Mouse (Mus musculus) E14TG2a.4 (cell line): Measurements from ENCODE around the gene Det1.

Experiments
- H3K27me3 ChIP-seq: 2 replicates; pipeline ENCODE4 v1.6.1; 2014; ENCODE audit warnings: low read length, control low read depth; ENCODE audit not compliant: insufficient read depth
- H3K36me3 ChIP-seq: 2 replicates; pipeline ENCODE4 v1.6.1; 2014; ENCODE audit warnings: low read length, control low read depth; ENCODE audit not compliant: insufficient read depth
- H3K4me1 ChIP-seq: replicated peaks from 2 replicates; pipeline ENCODE4 v1.6.1; 2014; ENCODE audit warnings: low read depth, low read length, control low read depth
- H3K4me3 ChIP-seq: replicated peaks from 2 replicates; pipeline ENCODE4 v1.5.1; 2014; ENCODE audit warnings: mild to moderate bottlenecking, low read length
- H3K9me3 ChIP-seq: 2 replicates; pipeline ENCODE4 v1.6.1; 2014; ENCODE audit warnings: low read length, control low read depth
- CTCF ChIP-seq: conservative IDR thresholded peaks from 2 replicates; pipeline ENCODE4 v1.5.1; 2014; ENCODE audit warnings: low read length
- NANOG ChIP-seq: IDR thresholded peaks from 2 replicates; pipeline ENCODE4 v1.6.1; 2014; ENCODE audit warnings: borderline replicate concordance, low read length, mixed read lengths
- POU5F1 ChIP-seq: IDR thresholded peaks from 2 replicates; pipeline ENCODE4 v1.6.1; 2014; ENCODE audit warnings: low read length, borderline replicate concordance

Gene Det1

DNA sequence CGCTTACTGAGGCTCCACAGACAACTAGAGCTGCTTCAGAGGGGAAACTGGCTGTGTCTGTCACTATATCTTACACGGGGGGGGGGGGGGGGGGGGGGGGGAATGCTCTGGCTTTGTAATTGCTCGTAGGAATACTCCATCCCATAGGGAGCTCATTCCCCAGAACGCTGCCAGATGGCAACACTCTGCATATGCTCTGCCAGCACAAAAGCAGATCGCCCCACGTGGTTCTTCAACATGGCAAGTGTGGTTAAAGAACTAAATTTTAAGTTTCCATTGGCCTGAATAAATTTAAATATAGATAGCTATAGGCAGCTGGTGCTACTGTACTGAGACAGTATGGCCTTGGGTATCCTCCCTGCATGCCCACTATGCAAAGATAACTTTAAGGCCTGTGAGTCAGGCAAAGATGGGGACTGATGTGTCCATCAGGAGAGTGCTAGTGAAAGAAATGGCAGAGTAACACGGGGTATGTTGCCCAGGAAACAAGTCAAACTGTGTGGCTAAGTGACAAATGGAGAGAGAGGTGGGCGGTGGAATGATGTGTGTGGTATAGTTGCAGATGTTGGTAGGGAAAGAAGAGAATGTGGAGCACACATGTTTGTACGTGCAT, 49.1 kb downstream of the Det1 start:
- H3K27me3 ChIP-seq: peaks cover 16% of the 10 kb centered on the region
- H3K4me3 ChIP-seq: no peak overlapping the region
- TF ChIP-seq CTCF: no peak
- TF ChIP-seq NANOG: no peak
- TF ChIP-seq POU5F1: no peak
- peaks cover 25% of the 10 kb centered on the region for H3K4me1 ChIP-seq
- peaks cover 13% of the 10 kb centered on the region for H3K36me3 ChIP-seq
- no peaks in the 10 kb centered on the region for H3K9me3 ChIP-seq

DNA sequence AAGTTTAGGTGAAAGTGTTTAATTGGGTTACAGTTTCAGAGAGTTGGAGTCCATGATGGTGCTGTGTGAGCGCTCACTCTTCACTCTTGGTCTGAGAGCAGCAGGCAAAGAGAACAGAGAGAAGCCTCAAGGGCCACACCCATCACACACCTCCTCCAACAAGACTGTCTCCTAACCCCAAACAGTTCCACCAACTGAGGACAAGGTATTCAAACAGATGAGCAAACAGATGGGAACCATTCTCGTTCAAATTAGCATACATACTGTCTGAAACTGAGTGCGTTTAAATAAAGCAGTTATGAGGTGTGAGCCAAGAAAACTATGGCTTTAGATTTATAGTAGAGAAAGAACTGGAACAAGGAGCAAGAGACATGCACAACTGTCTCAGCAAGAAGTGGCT, 50.4 kb downstream of the Det1 start:
- H3K4me3 ChIP-seq: no peak overlapping the region
- peaks cover 16% of the 10 kb centered on the region for H3K27me3 ChIP-seq
- no peaks in the 10 kb centered on the region for H3K9me3 ChIP-seq
- peaks cover 31% of the 10 kb centered on the region for H3K4me1 ChIP-seq
- H3K36me3 ChIP-seq: peaks cover 26% of the 10 kb centered on the region
- TF ChIP-seq POU5F1 (no peak), NANOG (no peak), CTCF (no peak)

DNA sequence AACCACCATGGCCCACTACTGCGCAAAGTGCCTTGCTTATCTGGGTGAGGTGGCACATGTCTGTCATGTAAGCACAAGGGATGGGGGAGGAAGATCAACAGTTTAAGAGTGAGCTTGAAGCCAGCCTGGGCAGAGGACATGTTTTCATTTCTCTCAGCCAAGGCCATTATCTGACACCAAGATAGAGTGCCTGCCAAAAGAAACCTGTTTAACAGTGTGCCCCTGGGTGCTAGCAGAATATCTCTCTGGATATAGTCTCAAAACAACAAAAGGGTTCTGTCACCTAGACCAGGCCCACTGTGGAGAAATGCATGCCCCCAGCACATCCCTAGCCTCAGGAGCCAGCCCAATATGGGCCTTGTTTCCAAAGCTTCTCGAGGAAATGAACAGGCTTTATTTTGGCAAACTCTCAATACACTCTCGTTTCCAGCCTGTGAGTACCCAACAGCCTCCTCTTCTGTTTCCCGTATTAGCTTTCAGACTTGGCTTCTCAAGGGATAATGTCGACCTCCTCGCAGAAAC, 52.4 kb downstream of the Det1 start:
- Histone ChIP-seq H3K4me3 (no peak overlapping the region), H3K4me1 (peaks cover 31% of the 10 kb centered on the region), H3K9me3 (no peaks in the 10 kb centered on the region), H3K36me3 (peaks cover 46% of the 10 kb centered on the region), H3K27me3 (no peaks in the 10 kb centered on the region)
- TF ChIP-seq CTCF: no peak

DNA sequence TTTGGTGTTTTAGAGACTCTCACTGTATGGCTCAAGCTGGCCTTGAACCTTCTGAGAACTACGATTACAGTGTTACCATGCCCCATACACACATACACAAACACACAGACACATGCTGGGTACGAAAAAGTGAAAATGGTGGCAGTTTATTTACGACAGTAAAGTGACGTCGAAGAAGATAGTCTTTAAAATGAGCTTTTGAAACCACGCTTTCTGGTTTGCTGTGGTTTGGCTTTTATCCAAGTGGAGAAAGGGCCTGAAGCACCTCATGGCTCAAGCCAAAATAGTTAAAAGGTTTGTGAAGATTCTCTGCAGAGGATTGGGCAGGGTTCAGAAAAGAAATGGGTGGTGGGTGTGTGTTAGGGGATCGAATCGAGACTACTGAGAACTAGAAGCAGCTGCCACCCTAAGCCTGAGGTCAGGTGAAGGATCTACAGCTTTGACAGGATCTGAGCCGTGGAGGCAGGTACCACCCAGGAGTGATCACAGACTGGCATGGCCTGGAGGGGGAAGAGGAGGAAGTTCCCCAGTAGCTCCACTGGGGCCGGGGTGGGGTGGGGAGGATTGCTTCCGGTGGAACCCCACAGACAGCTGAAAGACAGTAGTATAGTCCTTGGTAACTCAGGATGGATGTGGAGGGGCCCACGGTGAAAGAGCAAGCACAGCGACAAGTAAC, 53.0 kb downstream of the Det1 start:
- peaks cover 33% of the 10 kb centered on the region for H3K4me1 ChIP-seq
- H3K27me3 ChIP-seq: no peaks in the 10 kb centered on the region
- H3K36me3 ChIP-seq: peaks cover 52% of the 10 kb centered on the region

GRCm38 (mm10) chr7:78791359-78792222, 55.5 kb downstream of the Det1 start:
- Histone ChIP-seq H3K27me3 (no peaks in the 10 kb centered on the region), H3K4me3 (no peak overlapping the region), H3K9me3 (no peaks in the 10 kb centered on the region), H3K36me3 (peaks cover 70% of the 10 kb centered on the region), H3K4me1 (peaks cover 13% of the 10 kb centered on the region)
- TF ChIP-seq NANOG (no peak), CTCF (peak; percentile 67), POU5F1 (no peak)

More for the DNA sequence above, 53.0 kb downstream of the Det1 start:
- TF ChIP-seq NANOG (no peak), POU5F1 (no peak), CTCF (no peak)
- H3K9me3 ChIP-seq: no peaks in the 10 kb centered on the region
- H3K4me3 ChIP-seq: no peak overlapping the region

DNA sequence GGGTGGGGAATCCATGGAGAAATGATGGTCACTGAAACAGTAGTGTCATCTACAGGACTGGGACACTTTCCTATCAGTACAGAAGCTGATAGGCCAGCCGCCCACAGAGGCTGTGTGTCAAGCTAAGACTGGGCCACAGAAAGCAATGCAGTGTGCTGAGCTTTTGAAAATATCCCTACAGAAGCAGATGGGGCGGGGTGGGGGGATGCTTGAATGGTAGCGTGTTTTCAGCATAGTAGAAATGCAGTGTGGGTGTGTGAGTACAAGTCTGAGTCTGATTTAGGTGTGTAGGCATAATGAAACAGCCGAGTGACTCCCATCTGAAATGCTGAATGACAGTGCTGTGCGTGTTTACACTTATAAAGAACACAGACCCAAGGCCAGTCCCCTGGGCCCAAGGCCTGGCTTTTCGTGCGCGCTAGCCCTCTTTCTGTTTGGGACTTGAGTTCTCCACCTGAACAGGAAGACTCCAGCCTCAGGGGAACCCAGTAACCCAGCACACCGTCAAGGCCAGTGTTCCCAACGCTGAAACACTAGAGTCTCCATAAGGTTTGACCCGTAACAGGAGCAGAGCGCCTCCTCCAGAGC, 59.2 kb downstream of the Det1 start:
- Histone ChIP-seq H3K4me3 (no peak overlapping the region), H3K9me3 (no peaks in the 10 kb centered on the region)
- TF ChIP-seq CTCF (no peak), NANOG (no peak), POU5F1 (no peak)

DNA sequence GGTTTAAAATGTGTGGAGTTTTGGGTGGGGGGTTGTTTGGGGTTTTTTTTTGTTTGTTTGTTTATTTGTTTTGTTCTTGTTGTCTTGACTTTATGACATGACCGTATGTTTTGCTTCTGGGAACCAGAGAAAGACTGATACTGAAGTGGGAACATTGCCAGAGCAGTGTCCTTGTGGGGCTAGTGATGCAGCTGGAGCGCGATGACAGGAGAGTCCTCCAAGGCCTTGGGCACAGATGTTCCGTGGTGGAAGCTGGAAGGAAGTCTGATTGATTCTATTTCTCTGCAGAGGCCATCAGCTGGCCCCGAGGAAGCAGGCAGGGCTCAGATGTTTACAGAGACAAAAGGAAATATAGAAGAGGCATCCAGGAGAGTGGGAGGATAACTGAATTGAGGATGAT, 61.2 kb downstream of the Det1 start:
- Histone ChIP-seq H3K36me3 (peaks cover 69% of the 10 kb centered on the region), H3K4me3 (no peak overlapping the region), H3K9me3 (no peaks in the 10 kb centered on the region), H3K27me3 (no peaks in the 10 kb centered on the region), H3K4me1 (peaks cover 25% of the 10 kb centered on the region)
- no peak for TF ChIP-seq POU5F1
- no peak for TF ChIP-seq CTCF
- no peak for TF ChIP-seq NANOG

More for the DNA sequence above, 59.2 kb downstream of the Det1 start:
- H3K36me3 ChIP-seq: peaks cover 82% of the 10 kb centered on the region
- H3K4me1 ChIP-seq: peaks cover 23% of the 10 kb centered on the region
- no peaks in the 10 kb centered on the region for H3K27me3 ChIP-seq
